Mouse (Mus musculus) mature B cell (primary cell): Measurements from ENCODE around the gene Naga.

Experiments used
- in situ Hi-C: fragments of 300-500 bp; cut with MboI; formaldehyde crosslinking; loops from 2 replicates; pipeline ENCODE4 v1.14.3; 2019

Gene Naga

GRCm38 (mm10) chr15:82354126-82354945 is 15.6 kb upstream of the Naga start, which contains the start of gene Ndufa6:
Gene Ndufa6 (minus strand): TSS chr15:82354322.
- in situ Hi-C loops, result no loop called here

GRCm38 (mm10) chr15:82353745-82354113 is 15.0 kb upstream of the Naga start:
- in situ Hi-C loops, result no loop called here

GRCm38 (mm10) chr15:82353078-82353744 is 14.5 kb upstream of the Naga start:
- in situ Hi-C loops, result no loop called here

DNA sequence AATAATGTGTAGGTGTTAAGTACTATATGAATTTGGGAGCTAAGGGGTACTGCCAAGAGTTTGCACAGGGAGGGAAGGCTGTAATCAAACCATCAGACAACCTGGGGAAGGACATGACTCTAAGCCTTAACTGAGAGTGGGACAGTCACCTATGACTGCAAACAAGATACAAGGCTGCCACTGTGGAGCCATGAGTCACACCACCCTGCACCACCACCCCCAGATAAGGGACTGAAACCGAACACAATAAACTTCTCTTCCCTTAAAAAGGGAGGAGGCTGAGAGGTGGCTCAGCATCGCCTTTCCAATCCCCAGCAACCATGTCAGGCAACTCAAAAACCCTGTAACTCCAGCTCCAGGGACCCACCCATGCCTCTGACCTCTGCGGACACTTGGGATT is 12.8 kb upstream of the Naga start:
- in situ Hi-C loops, result no loop called here

DNA sequence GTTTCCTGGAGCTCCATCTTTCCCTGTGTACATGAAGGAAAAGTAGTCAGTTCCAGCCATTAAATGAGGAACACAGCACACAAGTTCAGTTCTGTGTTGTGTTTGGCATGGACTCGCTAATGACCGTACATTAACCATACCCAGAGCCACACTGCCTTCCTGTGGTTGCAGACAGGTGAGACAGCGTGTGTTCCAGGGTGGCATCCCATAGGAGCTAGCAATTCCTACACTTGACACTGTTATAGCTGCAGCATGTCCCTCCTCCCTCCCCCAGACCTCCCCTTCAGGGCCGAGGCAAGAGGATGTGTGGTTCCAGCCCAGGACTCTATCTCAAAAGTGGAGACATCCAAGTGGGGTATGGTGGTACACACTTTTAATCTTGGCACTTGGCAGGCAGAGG is 11.6 kb upstream of the Naga start:
- in situ Hi-C loops, result no loop called here

DNA sequence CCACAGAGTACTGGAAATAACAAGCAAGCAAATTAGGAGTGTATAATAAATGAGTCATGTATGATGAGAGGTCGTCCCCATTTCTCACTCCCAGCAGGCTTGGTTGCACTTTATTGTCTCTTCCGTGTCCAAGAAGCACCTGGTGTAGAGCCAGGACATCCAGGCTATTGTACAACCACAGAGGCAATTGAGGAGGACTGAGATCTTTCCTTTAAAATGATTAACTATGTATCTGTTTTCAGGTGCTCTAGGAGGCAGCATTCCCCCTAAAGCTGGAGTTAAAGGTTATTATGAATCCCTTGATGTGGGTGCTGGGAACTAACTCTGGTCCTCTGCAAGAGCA is 10.2 kb upstream of the Naga start:
- in situ Hi-C loops, result no loop called here

GRCm38 (mm10) chr15:82348258-82348998 is 9.7 kb upstream of the Naga start:
- in situ Hi-C loops, result no loop called here

DNA sequence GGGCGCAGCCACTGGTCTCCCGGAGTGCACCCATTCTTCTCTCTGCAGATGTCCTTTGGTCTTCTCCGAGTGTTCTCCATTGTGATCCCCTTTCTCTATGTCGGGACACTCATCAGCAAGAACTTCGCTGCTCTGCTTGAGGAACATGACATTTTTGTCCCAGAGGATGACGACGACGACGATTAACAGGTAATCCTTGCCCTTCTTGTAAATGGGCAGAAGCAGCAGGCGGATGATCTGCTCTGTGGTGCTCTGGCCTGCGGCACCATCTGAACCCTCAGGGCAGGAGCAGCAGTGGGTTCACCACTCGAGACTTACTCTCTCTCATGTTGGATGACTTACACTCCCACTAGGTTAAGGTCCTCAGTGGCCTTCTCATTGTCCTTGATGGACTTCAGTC is 9.1 kb upstream of the Naga start:
- in situ Hi-C loops, result no loop called here

DNA sequence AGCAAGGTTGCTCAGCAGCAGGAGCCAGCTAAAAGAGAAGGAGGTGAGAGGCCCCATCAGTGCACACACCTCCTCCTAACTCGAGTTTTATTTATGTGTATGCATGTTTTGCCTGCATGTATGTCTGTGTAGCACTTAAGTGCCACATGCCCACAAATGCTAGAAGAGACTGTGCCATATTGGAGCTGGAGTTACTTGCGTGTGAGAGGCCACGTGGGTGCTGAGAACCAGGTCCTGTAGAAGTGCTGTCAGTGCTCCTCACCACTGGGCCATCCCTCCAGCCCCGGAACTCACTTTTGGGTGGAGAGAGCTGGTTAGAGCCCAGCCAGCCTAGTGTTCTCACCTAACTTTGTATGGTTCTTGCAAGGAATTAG is 8.6 kb upstream of the Naga start:
- in situ Hi-C loops, result no loop called here

DNA sequence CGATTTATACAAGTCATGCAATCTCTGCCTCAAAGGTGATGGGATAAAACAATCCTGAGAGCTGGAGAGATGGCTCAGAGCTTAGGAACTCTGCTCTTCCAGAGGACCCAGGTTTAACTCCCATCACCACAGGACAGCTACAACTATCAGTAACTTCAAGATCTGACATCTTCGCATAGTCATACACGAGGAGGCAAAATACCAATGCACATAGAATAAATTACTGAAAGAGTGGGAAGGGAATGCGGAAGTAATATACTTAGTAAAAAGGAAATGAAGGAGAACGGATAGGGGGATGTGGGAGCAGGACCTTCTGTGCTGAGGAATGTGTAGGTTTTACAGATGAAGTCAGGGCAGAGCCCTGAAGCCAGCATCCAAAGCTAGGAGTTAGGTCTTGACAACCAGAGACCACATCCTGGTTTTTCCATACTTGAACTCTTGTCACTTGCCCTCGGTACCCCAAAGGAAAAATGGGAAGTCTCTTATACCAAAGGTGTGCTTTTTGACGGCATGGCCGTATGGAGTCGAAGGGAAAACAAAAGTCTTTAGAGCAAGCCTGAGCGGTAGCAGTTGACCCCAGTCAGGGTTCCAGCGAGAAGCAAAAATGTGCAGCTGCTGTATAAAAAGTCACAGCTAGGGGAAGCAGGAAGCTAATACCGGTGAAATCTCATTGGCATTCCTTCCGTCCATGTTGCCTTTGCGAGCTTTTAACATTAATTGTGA is 8.0 kb upstream of the Naga start:
- in situ Hi-C loops, result no loop called here

GRCm38 (mm10) chr15:82345820-82346470 is 7.2 kb upstream of the Naga start:
- in situ Hi-C loops, result no loop called here

DNA sequence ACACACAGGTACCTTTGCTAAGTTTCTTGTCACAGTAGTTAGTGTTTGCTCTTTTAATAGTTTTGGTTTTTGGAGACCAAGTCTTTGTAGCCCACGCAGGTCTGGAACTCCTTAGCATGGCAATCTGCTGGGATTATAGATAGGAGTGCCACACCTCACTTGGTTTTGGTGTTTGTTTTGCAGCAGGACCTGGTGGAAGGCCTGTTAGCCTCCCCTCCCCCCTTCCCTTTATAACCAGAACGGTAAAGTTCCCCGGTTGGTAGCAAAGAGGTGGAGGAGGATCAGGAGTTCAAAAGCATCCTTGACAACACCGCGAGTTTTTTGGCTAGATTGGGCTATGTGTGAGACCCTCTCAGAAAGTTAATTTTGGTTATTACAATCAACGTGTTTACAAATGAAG is 6.2 kb upstream of the Naga start:
- in situ Hi-C loops, result no loop called here

DNA sequence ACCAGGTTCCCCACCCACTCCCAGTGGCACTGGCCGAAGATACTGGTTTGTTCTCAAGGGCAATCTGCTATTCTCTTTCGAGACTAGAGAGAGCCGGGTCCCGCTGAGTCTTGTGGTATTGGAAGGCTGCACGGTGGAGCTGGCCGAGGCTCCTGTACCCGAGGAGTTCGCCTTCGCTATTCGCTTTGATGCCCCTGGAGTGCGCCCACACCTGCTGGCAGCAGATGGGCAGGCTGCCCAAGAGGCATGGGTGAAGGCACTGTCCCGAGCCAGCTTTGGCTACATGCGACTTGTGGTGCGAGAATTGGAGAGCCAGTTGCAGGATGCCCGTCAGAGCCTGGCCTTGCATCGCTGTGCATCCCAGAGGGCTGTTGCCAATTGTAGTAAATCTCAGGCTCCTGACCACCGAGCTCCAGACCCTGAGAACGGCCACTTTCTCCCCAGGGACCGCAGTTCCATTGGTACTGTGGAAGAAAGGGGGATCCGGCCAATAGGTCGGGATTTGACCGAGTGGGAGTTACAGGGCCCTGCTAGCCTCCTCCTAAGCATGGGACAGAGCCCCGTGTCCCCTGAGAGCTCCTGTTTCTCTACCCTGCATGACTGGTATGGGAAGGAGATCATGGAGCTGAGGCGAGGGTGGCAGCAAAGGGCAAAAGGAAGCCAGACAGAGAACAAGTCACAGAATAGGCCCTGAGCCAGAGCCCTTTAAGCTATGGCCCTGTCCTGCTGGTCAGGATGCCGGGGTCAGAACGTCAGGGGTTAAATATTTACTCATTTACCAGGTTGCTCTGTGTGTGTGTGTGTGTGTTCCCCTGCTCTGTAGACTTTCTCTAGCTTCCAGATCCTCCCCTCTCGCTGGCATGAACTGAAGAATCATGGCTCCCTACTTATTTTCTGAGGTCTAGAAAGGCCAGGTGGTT is 4.9 kb upstream of the Naga start:
- in situ Hi-C loops, result no loop called here

- in situ Hi-C loops, result no loop called here
Measured at GRCm38 (mm10) chr15:82342543-82342935, 3.8 kb upstream of the Naga start.

DNA sequence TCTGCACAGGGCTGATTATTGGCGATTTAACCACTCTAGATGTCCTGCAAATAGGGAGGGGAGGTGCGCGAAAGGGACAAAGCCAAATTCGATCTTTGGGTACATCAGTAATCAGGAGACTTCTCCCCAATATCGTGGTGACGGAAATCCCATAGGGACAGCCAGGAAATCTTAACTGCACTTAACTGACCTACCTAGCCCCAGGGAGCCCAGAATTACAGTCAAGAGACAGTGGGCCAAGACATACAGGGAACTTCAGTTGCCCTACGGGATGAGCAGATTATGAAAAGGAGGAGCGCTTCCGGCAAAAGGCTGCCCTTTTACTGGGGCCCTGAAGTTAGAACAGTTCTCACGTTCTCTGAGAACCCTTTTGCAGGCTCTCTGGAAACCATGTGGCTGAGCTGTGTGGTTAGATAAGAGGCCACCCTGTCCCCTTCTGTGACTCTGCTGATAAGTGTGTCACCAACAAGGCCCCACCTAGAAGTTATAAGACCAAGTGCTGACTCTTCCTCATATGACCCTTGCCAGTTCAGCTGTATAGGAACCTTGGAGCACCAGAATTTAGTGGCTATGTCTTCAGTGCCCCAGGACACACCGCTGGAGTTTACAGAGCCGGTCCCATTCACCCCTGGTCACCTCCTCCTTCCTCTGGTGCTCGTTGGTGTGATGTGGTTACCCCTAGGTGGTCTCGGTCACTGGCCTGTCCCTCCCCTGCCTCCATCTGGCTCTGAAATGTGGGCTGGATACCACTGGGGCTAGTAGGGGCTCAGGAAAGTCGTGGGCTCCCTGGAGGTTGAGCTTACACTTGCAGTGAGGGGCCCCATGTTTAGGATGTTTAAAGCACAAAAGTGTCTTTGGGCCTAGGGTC is 3.2 kb upstream of the Naga start:
- in situ Hi-C loops, result no loop called here

- in situ Hi-C loops, result no loop called here
Measured at GRCm38 (mm10) chr15:82341036-82341501, 2.3 kb upstream of the Naga start.

DNA sequence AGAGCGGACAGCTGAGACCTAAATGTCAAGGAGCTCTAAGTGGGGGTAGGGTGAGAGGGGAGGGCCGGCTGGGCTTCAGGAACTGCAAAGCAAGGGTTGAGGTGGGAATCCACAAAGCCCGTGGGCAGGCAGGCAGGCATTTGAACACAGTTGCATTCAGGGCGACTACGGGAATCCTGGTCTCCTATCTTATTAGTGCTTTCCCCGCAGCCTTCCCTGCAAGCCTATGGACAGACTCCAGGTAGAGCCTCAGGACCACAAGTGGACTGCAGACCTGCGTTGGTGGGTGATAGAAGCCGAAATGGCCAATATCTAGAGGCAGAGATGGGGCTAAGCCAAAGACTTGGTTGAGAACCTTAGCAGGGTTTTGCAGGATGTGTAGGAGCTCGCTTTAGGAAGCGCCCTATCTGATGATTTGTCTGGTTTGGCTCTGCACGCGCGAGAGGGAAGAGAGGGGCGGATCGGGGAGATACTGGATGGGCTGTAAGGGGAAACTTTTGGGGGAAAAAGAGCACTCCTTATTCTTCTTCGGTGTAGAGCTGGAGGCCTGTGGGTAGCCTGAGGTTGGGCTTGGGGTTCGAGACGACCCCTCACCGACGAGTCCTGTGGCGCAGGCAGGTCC is 1.8 kb upstream of the Naga start:
- in situ Hi-C loops, result no loop called here

DNA sequence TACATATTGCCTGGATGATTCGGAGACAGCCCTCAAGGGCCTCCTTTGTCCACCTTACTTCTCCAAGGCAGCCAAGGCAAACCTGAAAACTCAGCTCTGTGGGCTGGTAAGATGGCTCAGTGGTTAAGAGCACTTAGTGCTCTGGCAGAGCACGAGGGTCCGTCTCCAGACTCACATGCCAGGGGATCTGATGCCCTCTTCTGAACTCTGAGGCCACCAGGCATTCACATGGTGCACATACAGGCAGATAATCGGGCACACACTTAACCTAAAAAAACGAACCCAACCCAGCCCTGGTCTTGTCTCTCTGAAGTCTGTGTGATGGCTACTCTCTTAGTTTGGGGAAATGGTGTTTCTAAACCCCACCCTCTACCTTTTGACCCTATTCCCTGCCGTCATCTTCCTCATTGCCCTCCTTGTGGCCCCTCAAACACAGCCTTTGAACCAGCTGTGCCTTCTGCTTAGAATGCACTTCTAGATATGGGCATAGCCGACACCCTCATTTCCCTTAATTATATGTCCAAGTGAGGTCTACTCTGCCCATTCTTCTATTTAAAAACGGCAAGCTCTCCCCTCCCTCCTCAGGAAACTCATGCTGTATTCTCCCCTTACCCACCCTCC is 1.0 kb upstream of the Naga start:
- in situ Hi-C loops, result no loop called here

DNA sequence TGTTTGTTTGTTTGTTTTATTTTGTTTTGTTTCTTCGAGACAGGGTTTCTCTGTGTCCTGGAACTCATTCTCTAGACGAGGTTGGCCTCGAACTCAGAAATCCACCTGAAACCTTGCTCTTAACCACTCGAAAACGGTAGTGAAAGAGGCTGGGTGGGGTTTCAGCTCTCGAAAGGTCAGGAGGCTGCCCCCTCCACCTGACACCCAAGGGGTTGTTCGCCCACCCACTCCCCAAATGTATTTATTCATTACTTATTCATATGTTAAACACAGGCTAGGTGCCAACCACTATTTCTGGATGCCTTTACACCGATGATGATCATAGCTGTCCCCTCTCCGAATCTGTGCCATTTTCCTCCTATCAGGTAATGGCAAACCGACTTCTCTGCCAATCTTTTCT is 425 bp upstream of the Naga start:
- in situ Hi-C loops, result no loop called here
